Mouse (Mus musculus) adrenal gland, adult 2 months (tissue): ENCODE results near the gene Mettl24. TPM values are rescaled to one million over a fixed set of nuclear protein-coding genes. Genes with fewer than 3 reads are reported as not detected.
A peak's percentile ranks its signal among the peaks of the same experiment; 100 is the strongest.

Source experiments
- DNase-seq: peaks from one replicate; pipeline ENCODE4 v3.0.0; 2021
- long read RNA-seq: library from polyadenylated mRNA; stranded (forward); transcript quantifications from one replicate; pipeline ENCODE4 v2.0.0, GENCODE M21; 2021
- polyA plus RNA-seq: library from polyadenylated mRNA; depleted of rRNA; stranded (reverse); fragments of >200 nt; gene quantifications from 2 replicates; pipeline ENCODE4 v1.2.3, GENCODE M21; 2012; rRNA removed
- total RNA-seq, 2 experiments: library from RNA; stranded (reverse); gene quantifications; 2 replicates each; pipeline ENCODE4 v1.2.3; 2021

The Mettl24 gene
- 1 to 10 TPM; 5.8 to 8.9 TPM for total RNA-seq
- polyA plus RNA-seq = 2.7 and 3.7 TPM in 2 replicates
- long read RNA-seq, partial matches to known transcripts = 0 of 2 reads
- long read RNA-seq, other reads (novel, unspliced or antisense) = 0 of 2 reads

GRCm38 (mm10) chr10:40683092-40683867 lies at the start of gene Mettl24:
TSS of gene Mettl24 (plus strand) at chr10:40683282.
- peak; percentile 92 for DNase-seq

- no peak for DNase-seq
Measured at GRCm38 (mm10) chr10:40637331-40637730, 45.8 kb upstream of the Mettl24 start.

GRCm38 (mm10) chr10:40638276-40638675 lies 44.8 kb upstream of the Mettl24 start:
- no peak for DNase-seq

GRCm38 (mm10) chr10:40638823-40639819 lies 44.0 kb upstream of the Mettl24 start:
- DNase-seq = no peak

- no peak for DNase-seq
Measured at GRCm38 (mm10) chr10:40640406-40640805, 42.7 kb upstream of the Mettl24 start.

- DNase-seq = no peak
Measured at GRCm38 (mm10) chr10:40641901-40642300, 41.2 kb upstream of the Mettl24 start.

GRCm38 (mm10) chr10:40643126-40643525 lies 40.0 kb upstream of the Mettl24 start:
- no peak for DNase-seq

- no peak for DNase-seq
Measured at GRCm38 (mm10) chr10:40644456-40644855, 38.6 kb upstream of the Mettl24 start.

GRCm38 (mm10) chr10:40645346-40645745 lies 37.7 kb upstream of the Mettl24 start:
- no peak for DNase-seq

- DNase-seq = no peak
Measured at GRCm38 (mm10) chr10:40648776-40649175, 34.3 kb upstream of the Mettl24 start.

- DNase-seq = no peak
Measured at GRCm38 (mm10) chr10:40649634-40650033, 33.4 kb upstream of the Mettl24 start.

- no peak for DNase-seq
Measured at GRCm38 (mm10) chr10:40651676-40652075, 31.4 kb upstream of the Mettl24 start.

GRCm38 (mm10) chr10:40665270-40665669 lies 17.8 kb upstream of the Mettl24 start:
- no peak for DNase-seq

GRCm38 (mm10) chr10:40666943-40667342 lies 16.1 kb upstream of the Mettl24 start:
- DNase-seq = no peak

GRCm38 (mm10) chr10:40668640-40669039 lies 14.4 kb upstream of the Mettl24 start:
- DNase-seq = no peak

- DNase-seq = no peak
Measured at GRCm38 (mm10) chr10:40672587-40673296, 10.3 kb upstream of the Mettl24 start.

- no peak for DNase-seq
Measured at GRCm38 (mm10) chr10:40673297-40673665, 9.8 kb upstream of the Mettl24 start.

- DNase-seq = no peak
Measured at GRCm38 (mm10) chr10:40674151-40674550, 8.9 kb upstream of the Mettl24 start.

- DNase-seq = peak; percentile 47
Measured at GRCm38 (mm10) chr10:40675921-40676320, 7.2 kb upstream of the Mettl24 start.

- no peak for DNase-seq
Measured at GRCm38 (mm10) chr10:40678477-40678876, 4.6 kb upstream of the Mettl24 start.

GRCm38 (mm10) chr10:40682470-40682869 lies 612 bp upstream of the Mettl24 start:
- peak; percentile 18 for DNase-seq

GRCm38 (mm10) chr10:40683868-40684253 lies 779 bp downstream of the Mettl24 start:
- DNase-seq = no peak
